Mouse (Mus musculus) monocyte, adult 5-6 weeks (primary cell): ENCODE results near the gene Vmn1r198. TPM values are rescaled to one million over a fixed set of nuclear protein-coding genes. Genes with fewer than 3 reads are reported as not detected.
"Not testable (repeated sequence)": the region's sequence is repeated elsewhere in the genome, so short reads cannot be mapped to it uniquely, and the experiment has no call there.

Experiments
- ATAC-seq: fragments of 153-309, 156-312 bp; replicated peaks from 2 replicates; pipeline ENCODE4 v1.8.0; 2017; ENCODE audit warnings: mild to moderate bottlenecking; ENCODE audit not compliant: low TSS enrichment, insufficient number of reproducible peaks, severe bottlenecking, poor library complexity, low FRiP score
- total RNA-seq: library from RNA; stranded (forward); fragments of 200-1000, 200-491, 200-594 nt; gene quantifications from 3 replicates; pipeline ENCODE4 v1.2.3, GENCODE M21; 2017

The Vmn1r198 gene
- not detected in 3 replicates for total RNA-seq

GRCm38 (mm10) chr13:22350064-22350463, at the start of gene Vmn1r198:
TSS of gene Vmn1r198 (plus strand) at chr13:22350364.
- no peak for ATAC-seq

- not testable (repeated sequence) for ATAC-seq
These were observed 42.1 kb upstream of the Vmn1r198 start for GRCm38 (mm10) chr13:22308075-22308474.

- ATAC-seq: no peak
These were observed 34.8 kb upstream of the Vmn1r198 start for GRCm38 (mm10) chr13:22315361-22315760.

GRCm38 (mm10) chr13:22317366-22317765, 32.8 kb upstream of the Vmn1r198 start:
- ATAC-seq: no peak

GRCm38 (mm10) chr13:22320091-22320490, 30.1 kb upstream of the Vmn1r198 start:
- ATAC-seq: no peak

GRCm38 (mm10) chr13:22324289-22324688, 25.9 kb upstream of the Vmn1r198 start, which contains the start of gene Vmn1r197:
TSS of gene Vmn1r197 (plus strand) at chr13:22324589.
- no peak for ATAC-seq

- no peak for ATAC-seq
These were observed 16.9 kb upstream of the Vmn1r198 start for GRCm38 (mm10) chr13:22333269-22333668.

- ATAC-seq: no peak
These were observed 14.6 kb upstream of the Vmn1r198 start for GRCm38 (mm10) chr13:22335565-22335964.

GRCm38 (mm10) chr13:22350813-22351212, 649 bp downstream of the Vmn1r198 start:
- no peak for ATAC-seq

- no peak for ATAC-seq
These were observed 29.4 kb downstream of the Vmn1r198 start, which contains the start of gene Vmn1r199 for GRCm38 (mm10) chr13:22379518-22379917. TSS of gene Vmn1r199 (plus strand) at chr13:22379818.

- not testable (repeated sequence) for ATAC-seq
These were observed 31.0 kb downstream of the Vmn1r198 start for GRCm38 (mm10) chr13:22381128-22381527.

- ATAC-seq: no peak
These were observed 33.2 kb downstream of the Vmn1r198 start for GRCm38 (mm10) chr13:22383401-22383800.

GRCm38 (mm10) chr13:22387050-22387449, 36.9 kb downstream of the Vmn1r198 start:
- ATAC-seq: no peak

GRCm38 (mm10) chr13:22390073-22390472, 39.9 kb downstream of the Vmn1r198 start, which contains the start of gene Vmn1r200:
TSS of gene Vmn1r200 (plus strand) at chr13:22390373.
- no peak for ATAC-seq

- ATAC-seq: no peak
These were observed 52.8 kb downstream of the Vmn1r198 start for GRCm38 (mm10) chr13:22402978-22403377.

Other genes with a start within 250 kb of the Vmn1r198 start
- gene Vmn1r189, start 244.5 kb upstream of the Vmn1r198 start, total RNA-seq: not detected in 3 replicates
- not detected in 3 replicates for gene Vmn1r191, start 166.4 kb upstream of the Vmn1r198 start, total RNA-seq
- not detected in 3 replicates for gene Vmn1r192, start 159.2 kb upstream of the Vmn1r198 start, total RNA-seq
- gene Vmn1r193, start 127.2 kb upstream of the Vmn1r198 start, total RNA-seq: not detected in 3 replicates
- gene Vmn1r194, start 106.1 kb upstream of the Vmn1r198 start, total RNA-seq: not detected in 3 replicates
- gene Vmn1r195, start 79.8 kb upstream of the Vmn1r198 start, total RNA-seq: not detected in 3 replicates
- not detected in 3 replicates for gene Vmn1r196, start 60.4 kb upstream of the Vmn1r198 start, total RNA-seq
- not detected in 3 replicates for gene Vmn1r197, start 25.8 kb upstream of the Vmn1r198 start, total RNA-seq
- gene Vmn1r199, start 29.5 kb downstream of the Vmn1r198 start, total RNA-seq: not detected in 3 replicates
- gene Vmn1r200, start 40.0 kb downstream of the Vmn1r198 start, total RNA-seq: not detected in 3 replicates
- gene Vmn1r201, start 121.6 kb downstream of the Vmn1r198 start, total RNA-seq: not detected in 3 replicates
- not detected in 3 replicates for gene Vmn1r202, start 155.0 kb downstream of the Vmn1r198 start, total RNA-seq
- 0.10 to 0.29 TPM in 2 of 3 replicates, not detected in the other for gene Vmn1r203, start 167.8 kb downstream of the Vmn1r198 start, total RNA-seq
- not detected in 3 replicates for gene Vmn1r204, start 202.8 kb downstream of the Vmn1r198 start, total RNA-seq
- gene Vmn1r205, start 242.6 kb downstream of the Vmn1r198 start, total RNA-seq: not detected in 3 replicates